Mouse (Mus musculus): ENCODE measurements at regions not wholly inside any gene's neighbourhood (a gene's known extent, or its start where the extent isn't known, plus 50 kb on each side); places are given as distances from the start of the nearest gene placed in this dataset.

DNA sequence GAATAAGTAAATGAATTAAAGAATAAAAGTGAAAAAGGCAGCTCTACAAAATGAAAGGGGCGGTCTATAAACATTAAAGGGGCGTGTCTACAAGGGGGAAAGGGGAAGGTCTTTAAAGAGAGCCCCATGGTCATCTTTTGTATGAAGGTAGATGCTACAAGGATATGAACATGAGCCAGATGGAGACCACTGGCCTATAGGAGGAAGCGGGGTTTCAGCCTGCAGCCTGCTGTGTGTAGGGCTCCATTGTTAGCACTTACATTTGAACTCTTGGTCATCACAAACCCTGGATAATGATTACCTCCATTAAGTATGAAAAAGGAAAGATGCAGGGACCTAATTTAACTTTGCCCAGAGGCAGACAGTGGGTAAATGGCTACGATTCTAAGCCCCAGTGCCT is 511.6 kb upstream of the Gm19410 start:
- TF ChIP-seq CTCF (IDR thresholded peaks at IDR 0.05; ENCODE audit: borderline replicate concordance, insufficient read depth, low read length) (no peak), POLR2A (IDR thresholded peaks at IDR 0.05; ENCODE audit: low read depth, low read length) (no peak)
